Comparison of ENCODE assay signal across 15 mouse cellular contexts in genomic region chr1:162531584-162531983, GRCm38 (mm10). TPM values are rescaled to one million over a fixed set of nuclear protein-coding genes. Genes with fewer than 3 reads are reported as not detected.
DNase-seq lines count a peak whose midpoint lies in the region; ATAC-seq and TF ChIP-seq lines count a peak whose summit lies in the region.
"Had no signal": no experiment of that assay in that cellular context is flagged by ENCODE, and none has a peak within 500 bp of the region (broad histone marks: within the 10 kb centered on the region; RNA-seq: fewer than 3 reads in every experiment).

No protein-coding gene starts in this region.

- H3K9me3 ChIP-seq in hindbrain, postnatal 0 days (ENCODE audit: low read length), result no peaks in the 10 kb centered on the region
- no peaks in the 10 kb centered on the region for H3K9me3 ChIP-seq in hindbrain, embryonic 11.5 days (ENCODE audit: control insufficient read depth, low read length)
- no peaks in the 10 kb centered on the region for H3K9me3 ChIP-seq in lung, postnatal 0 days (ENCODE audit: low read length)
- peaks cover 3% of the 10 kb centered on the region for H3K9me3 ChIP-seq in G1E (replicated peaks)
- no peaks in the 10 kb centered on the region for H3K9me3 ChIP-seq in forebrain, embryonic 15.5 days
- H3K9me3 ChIP-seq: heart, embryonic 13.5 days; hindbrain, embryonic 13.5 days; liver, embryonic 13.5 days had no signal

- H3K9ac ChIP-seq in hindbrain, postnatal 0 days (replicated peaks; ENCODE audit: low read length), result no peak overlapping the region
- H3K9ac ChIP-seq in hindbrain, embryonic 11.5 days (ENCODE audit: low read depth, low read length), result no peak overlapping the region
- no peak overlapping the region for H3K9ac ChIP-seq in lung, postnatal 0 days (replicated peaks; ENCODE audit: low read depth)
- H3K9ac ChIP-seq in forebrain, embryonic 15.5 days (replicated peaks), result no peak overlapping the region
- H3K9ac ChIP-seq: heart, embryonic 13.5 days; hindbrain, embryonic 13.5 days; liver, embryonic 13.5 days had no signal

- peak; percentile 54 for TF ChIP-seq CTCF in hindbrain, postnatal 0 days (IDR thresholded peaks at IDR 0.05; ENCODE audit: low read depth)
- TF ChIP-seq CTCF in lung, postnatal 0 days (IDR thresholded peaks at IDR 0.05), result peak; percentile 63
- TF ChIP-seq CTCF in G1E (IDR thresholded peaks at IDR 0.05; ENCODE audit: low read depth, low read length), result 0 out of 2 replicates have a peak, but pooled peaks have one; percentile 11

- H3K4me1 ChIP-seq in hindbrain, postnatal 0 days (ENCODE audit: insufficient read depth, low read length), result no peaks in the 10 kb centered on the region
- H3K4me1 ChIP-seq in hindbrain, embryonic 11.5 days (replicated peaks; ENCODE audit: control insufficient read depth, insufficient read depth, low read length), result no peaks in the 10 kb centered on the region
- H3K4me1 ChIP-seq in lung, postnatal 0 days (ENCODE audit: insufficient read depth, low read depth, low read length), result no peaks in the 10 kb centered on the region
- H3K4me1 ChIP-seq in G1E (ENCODE audit: insufficient read depth, low read depth, low read length), result no peaks in the 10 kb centered on the region
- no peaks in the 10 kb centered on the region for H3K4me1 ChIP-seq in forebrain, embryonic 15.5 days
- H3K4me1 ChIP-seq: heart, embryonic 13.5 days; hindbrain, embryonic 13.5 days; liver, embryonic 13.5 days had no signal

- DNase-seq in hindbrain, postnatal 0 days (ENCODE audit: low spot score), result no peak
- DNase-seq in hindbrain, embryonic 11.5 days (ENCODE audit: low spot score), result no peak
- no peak for DNase-seq in lung, postnatal 0 days (ENCODE audit: low spot score)
- no peak for DNase-seq in lung, postnatal 36 days
- DNase-seq in G1E (ENCODE audit: low spot score), result no peak
- DNase-seq: cerebellum, adult 9-10 months; gastrocnemius, postnatal 10 days; kidney, postnatal 14 days; liver, embryonic 13.5 days; right cerebral cortex, postnatal 14 days had no signal

- no peak overlapping the region for H3K4me2 ChIP-seq in hindbrain, postnatal 0 days (ENCODE audit: low read depth, low read length)
- no peak overlapping the region for H3K4me2 ChIP-seq in hindbrain, embryonic 11.5 days (replicated peaks; ENCODE audit: low read depth, low read length)
- H3K4me2 ChIP-seq in lung, postnatal 0 days (replicated peaks; ENCODE audit: low read depth, low read length), result no peak overlapping the region
- H3K4me2 ChIP-seq in forebrain, embryonic 15.5 days (replicated peaks), result no peak overlapping the region
- H3K4me2 ChIP-seq: heart, embryonic 13.5 days; hindbrain, embryonic 13.5 days; liver, embryonic 13.5 days had no signal

- no peak overlapping the region for H3K27ac ChIP-seq in hindbrain, postnatal 0 days
- H3K27ac ChIP-seq in hindbrain, embryonic 11.5 days (ENCODE audit: low read depth, low read length), result no peak overlapping the region
- no peak overlapping the region for H3K27ac ChIP-seq in lung, postnatal 0 days (ENCODE audit: low read length)
- no peak overlapping the region for H3K27ac ChIP-seq in forebrain, embryonic 15.5 days (replicated peaks)
- H3K27ac ChIP-seq: heart, embryonic 13.5 days; hindbrain, embryonic 13.5 days; liver, embryonic 13.5 days had no signal

- WGBS in hindbrain, postnatal 0 days, result 73% methylated on average over 4 of the region's 4 CpGs
- 74% methylated on average over 4 of the region's 4 CpGs for WGBS in hindbrain, embryonic 11.5 days
- WGBS in lung, postnatal 0 days, result 61% methylated on average over 4 of the region's 4 CpGs
- WGBS in forebrain, embryonic 15.5 days, result 70% methylated on average over 4 of the region's 4 CpGs

- H3K36me3 ChIP-seq in hindbrain, postnatal 0 days (ENCODE audit: insufficient read depth, low read length), result peaks cover 32% of the 10 kb centered on the region
- H3K36me3 ChIP-seq in hindbrain, embryonic 11.5 days (ENCODE audit: control insufficient read depth, insufficient read depth, low read length), result peaks cover 9% of the 10 kb centered on the region
- peaks cover 21% of the 10 kb centered on the region for H3K36me3 ChIP-seq in lung, postnatal 0 days (ENCODE audit: insufficient read depth, low read length)
- peaks cover 50% of the 10 kb centered on the region for H3K36me3 ChIP-seq in G1E (replicated peaks)
- peaks cover 40% of the 10 kb centered on the region for H3K36me3 ChIP-seq in forebrain, embryonic 15.5 days

- H3K4me3 ChIP-seq in hindbrain, postnatal 0 days (ENCODE audit: low read length), result no peak overlapping the region
- no peak overlapping the region for H3K4me3 ChIP-seq in hindbrain, embryonic 11.5 days (ENCODE audit: low read depth, low read length)
- H3K4me3 ChIP-seq in lung, postnatal 0 days (ENCODE audit: low read depth, low read length), result no peak overlapping the region
- no peak overlapping the region for H3K4me3 ChIP-seq in G1E (ENCODE audit: low read depth, low read length)
- H3K4me3 ChIP-seq in forebrain, embryonic 15.5 days, result no peak overlapping the region
- H3K4me3 ChIP-seq: heart, embryonic 13.5 days; hindbrain, embryonic 13.5 days; liver, embryonic 13.5 days; myocyte had no signal

- H3K27me3 ChIP-seq in hindbrain, postnatal 0 days (ENCODE audit: insufficient read depth, low read length), result no peaks in the 10 kb centered on the region
- H3K27me3 ChIP-seq in hindbrain, embryonic 11.5 days (ENCODE audit: control insufficient read depth, insufficient read depth, low read length), result no peaks in the 10 kb centered on the region
- H3K27me3 ChIP-seq in lung, postnatal 0 days (replicated peaks; ENCODE audit: insufficient read depth, low read length), result no peaks in the 10 kb centered on the region
- H3K27me3 ChIP-seq in G1E (ENCODE audit: insufficient read depth, low read length), result no peaks in the 10 kb centered on the region
- H3K27me3 ChIP-seq in forebrain, embryonic 15.5 days, result no peaks in the 10 kb centered on the region
- H3K27me3 ChIP-seq: heart, embryonic 13.5 days; liver, embryonic 13.5 days had no signal

- no peak for TF ChIP-seq EP300 in lung, postnatal 0 days (IDR thresholded peaks at IDR 0.05)

- 0 out of 2 replicates have a peak, but pooled peaks have one; percentile 12 for ATAC-seq in hindbrain, postnatal 0 days
- ATAC-seq in hindbrain, embryonic 11.5 days (ENCODE audit: low FRiP score), result no peak
- no peak for ATAC-seq in lung, postnatal 0 days
- no peak for ATAC-seq in G1E (ENCODE audit: extremely low read depth, insufficient number of reproducible peaks, low FRiP score, poor library complexity, severe bottlenecking)
- ATAC-seq in megakaryocyte-erythroid progenitor cell, adult 5-6 weeks (replicated peaks; ENCODE audit: low FRiP score, low TSS enrichment, poor library complexity, severe bottlenecking), result peak; percentile 32; the same call in 1 of the 2 replicates
- ATAC-seq in forebrain, embryonic 15.5 days (replicated peaks), result no peak

RNA-seq across cellular contexts. Expression of gene Mettl13, which starts 16.8 kb away (rescaled TPM):
- total RNA-seq in hindbrain, postnatal 0 days (2014; rRNA removed), result 7.6 and 9.7 TPM in 2 replicates
- polyA plus RNA-seq in hindbrain, postnatal 0 days (2015; fragmentation: Nextera tagmentation; extraction: Ambion mirVana), result 11.1 and 12.4 TPM in 2 replicates
- polyA plus RNA-seq in hindbrain, embryonic 11.5 days (2014; fragmentation: Nextera tagmentation; extraction: Ambion mirVana), result 12.1 and 12.3 TPM in 2 replicates
- polyA plus RNA-seq in lung, postnatal 0 days (2015; fragmentation: Nextera tagmentation; extraction: Ambion mirVana), result 6.7 and 7.2 TPM in 2 replicates
- total RNA-seq in G1E (2014; fragmentation: Nextera tagmentation) (16.0 and 16.9 TPM in 2 replicates), G1E (2017) (27.0 and 27.6 TPM in 2 replicates)
- 16.7 and 17.4 TPM in 2 replicates for polyA plus RNA-seq in G1E (2012)
- 17.3 and 22.4 TPM in 2 replicates for total RNA-seq in megakaryocyte-erythroid progenitor cell, adult 5-6 weeks (2014; fragmentation: Nextera tagmentation)
- total RNA-seq in megakaryocyte-erythroid progenitor cell, adult 5-6 weeks (2017), result 24.9 and 29.0 TPM in 2 replicates
- polyA plus RNA-seq in forebrain, embryonic 15.5 days (2015; fragmentation: Nextera tagmentation; extraction: Ambion mirVana), result 22.2 and 24.7 TPM in 2 replicates

RNA-seq across cellular contexts. Expression of gene Vamp4, which starts 38.7 kb away (rescaled TPM):
- 23.6 and 24.7 TPM in 2 replicates for total RNA-seq in hindbrain, postnatal 0 days (2014; rRNA removed)
- polyA plus RNA-seq in hindbrain, postnatal 0 days (2015; fragmentation: Nextera tagmentation; extraction: Ambion mirVana), result 77.7 and 78.2 TPM in 2 replicates
- 69.4 and 71.8 TPM in 2 replicates for polyA plus RNA-seq in hindbrain, embryonic 11.5 days (2014; fragmentation: Nextera tagmentation; extraction: Ambion mirVana)
- polyA plus RNA-seq in lung, postnatal 0 days (2015; fragmentation: Nextera tagmentation; extraction: Ambion mirVana), result 45.1 and 50.6 TPM in 2 replicates
- total RNA-seq in G1E (2014; fragmentation: Nextera tagmentation), result 68.6 and 69.2 TPM in 2 replicates
- total RNA-seq in G1E (2017), result 36.5 and 46.7 TPM in 2 replicates
- 19.8 and 20.6 TPM in 2 replicates for polyA plus RNA-seq in G1E (2012)
- total RNA-seq in megakaryocyte-erythroid progenitor cell, adult 5-6 weeks (2014; fragmentation: Nextera tagmentation), result 13.2 and 15.5 TPM in 2 replicates
- 15.9 and 19.2 TPM in 2 replicates for total RNA-seq in megakaryocyte-erythroid progenitor cell, adult 5-6 weeks (2017)
- 70.7 and 76.7 TPM in 2 replicates for polyA plus RNA-seq in forebrain, embryonic 15.5 days (2015; fragmentation: Nextera tagmentation; extraction: Ambion mirVana)

RNA-seq across cellular contexts. Expression of gene Dnm3, which starts 53.8 kb away (rescaled TPM):
- total RNA-seq in hindbrain, postnatal 0 days (2014; rRNA removed), result 64.7 and 78.2 TPM in 2 replicates
- polyA plus RNA-seq in hindbrain, postnatal 0 days (2015; fragmentation: Nextera tagmentation; extraction: Ambion mirVana), result 52.3 and 56.3 TPM in 2 replicates
- polyA plus RNA-seq in hindbrain, embryonic 11.5 days (2014; fragmentation: Nextera tagmentation; extraction: Ambion mirVana), result 12.0 TPM in 2 replicates
- 3.4 and 4.0 TPM in 2 replicates for polyA plus RNA-seq in lung, postnatal 0 days (2015; fragmentation: Nextera tagmentation; extraction: Ambion mirVana)
- 0.58 TPM in 1 of 2 replicates, not detected in the other for total RNA-seq in G1E (2014; fragmentation: Nextera tagmentation)
- 0.29 and 0.66 TPM in 2 replicates for total RNA-seq in G1E (2017)
- 0.12 and 0.27 TPM in 2 replicates for polyA plus RNA-seq in G1E (2012)
- total RNA-seq in megakaryocyte-erythroid progenitor cell, adult 5-6 weeks (2014; fragmentation: Nextera tagmentation), result 0.37 TPM in 1 of 2 replicates, not detected in the other
- not detected in 2 replicates for total RNA-seq in megakaryocyte-erythroid progenitor cell, adult 5-6 weeks (2017)
- 27.9 and 30.4 TPM in 2 replicates for polyA plus RNA-seq in forebrain, embryonic 15.5 days (2015; fragmentation: Nextera tagmentation; extraction: Ambion mirVana)

Comparison
In these comparisons a context has a peak if more than half of its experiments do, and no peak if none do; other contexts are left out.
1. ATAC-seq: peak in hindbrain, postnatal 0 days (single experiment) and megakaryocyte-erythroid progenitor cell, adult 5-6 weeks (single experiment); none in hindbrain, embryonic 11.5 days (single experiment), lung, postnatal 0 days (single experiment), G1E (single experiment) and forebrain, embryonic 15.5 days (single experiment).
2. CTCF ChIP-seq: peak in every context shown above with its lines; median percentile 63 in lung, postnatal 0 days; 54 in hindbrain, postnatal 0 days; 11 in G1E.